Mouse (Mus musculus): ENCODE data around the gene Lrrc20.

DNA sequence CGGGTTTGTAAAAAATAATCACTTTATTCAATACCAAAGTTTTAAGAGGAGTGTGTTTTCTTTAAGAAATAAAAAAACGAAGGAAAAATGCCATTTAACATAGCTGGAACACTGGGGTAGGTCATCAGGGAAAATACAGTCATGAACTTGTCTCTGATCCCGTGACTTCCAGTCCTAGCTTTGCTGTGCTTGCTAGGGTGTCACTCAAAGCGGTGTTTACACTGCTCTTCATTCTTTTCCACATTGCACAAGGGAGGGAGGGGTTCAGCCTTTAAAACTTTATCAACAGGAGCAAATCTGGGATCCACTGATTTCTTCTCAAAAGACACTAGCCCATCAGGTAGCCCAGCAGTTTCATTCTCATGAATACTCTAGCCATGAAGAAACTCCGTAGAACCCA lies 34.3 kb downstream of the Lrrc20 start:
- TF ChIP-seq CTCF (IDR thresholded peaks at IDR 0.05; ENCODE audit: insufficient read depth, low read depth, low read length), result no peak
- no peak for TF ChIP-seq POLR2A (IDR thresholded peaks at IDR 0.05; ENCODE audit: insufficient read depth, low read depth, low read length)

Data from olfactory bulb, adult 2 months (tissue).